Mouse (Mus musculus) Muller cell, postnatal 12 days (primary cell): Measurements from ENCODE around the gene Ly6g6c.

Source experiments
- DNase-seq: peaks from one replicate; pipeline ENCODE4 v3.0.0-alpha.2; 2015; ENCODE audit errors: inconsistent ontology term

Ly6g6c gene

DNA sequence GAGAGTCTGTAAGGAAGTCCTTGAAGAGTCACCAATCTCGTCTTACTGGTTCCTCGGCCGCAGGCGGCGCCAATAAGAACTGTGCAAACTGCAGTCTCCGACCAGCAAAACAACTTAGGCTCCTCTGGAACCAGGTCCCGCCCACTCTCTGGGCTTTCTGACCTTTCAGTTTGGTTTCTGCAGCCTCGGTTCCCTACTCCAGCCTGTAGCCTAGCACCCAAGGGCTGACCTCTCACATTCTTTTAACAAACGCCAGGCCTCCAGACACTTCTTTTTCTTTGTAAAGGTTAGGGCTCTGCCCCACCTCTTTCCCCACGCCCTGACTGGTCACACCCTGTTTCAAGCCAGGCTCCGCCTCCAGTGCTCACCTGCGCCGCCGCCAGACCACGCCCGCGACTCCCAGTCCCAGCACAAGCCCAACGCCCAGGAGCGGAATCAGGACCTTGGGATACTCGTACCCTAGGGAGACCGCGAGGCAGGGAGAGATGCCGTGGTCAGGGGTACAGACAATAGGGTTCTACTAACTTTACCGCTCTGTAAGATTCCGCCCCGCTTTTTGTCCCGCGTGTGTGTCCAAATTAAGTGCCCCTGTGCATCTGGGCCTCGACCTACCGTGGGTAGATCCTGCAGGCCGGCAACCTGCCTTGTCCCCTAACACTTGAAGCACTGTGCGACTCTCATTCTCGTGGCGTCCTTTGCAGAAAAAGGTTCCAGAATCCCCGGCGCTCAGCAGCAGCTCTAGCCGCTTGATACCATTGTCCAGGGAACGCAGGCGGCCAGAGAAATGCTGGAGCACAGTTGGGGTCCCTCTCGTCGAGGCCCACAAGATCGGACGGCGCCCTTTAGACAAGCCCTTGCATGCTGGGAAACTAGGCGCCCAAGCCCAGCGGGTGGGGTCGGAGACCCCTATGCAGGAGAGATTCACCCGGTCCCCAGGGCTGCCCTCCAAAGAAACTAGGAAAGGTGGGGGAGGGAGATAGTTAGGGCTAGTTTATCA, at the start of gene Ly6g6c:
TSS of gene Ly6g6c (plus strand) at position 438 of the 997 bp plus-strand sequence.
- no peak for DNase-seq

DNA sequence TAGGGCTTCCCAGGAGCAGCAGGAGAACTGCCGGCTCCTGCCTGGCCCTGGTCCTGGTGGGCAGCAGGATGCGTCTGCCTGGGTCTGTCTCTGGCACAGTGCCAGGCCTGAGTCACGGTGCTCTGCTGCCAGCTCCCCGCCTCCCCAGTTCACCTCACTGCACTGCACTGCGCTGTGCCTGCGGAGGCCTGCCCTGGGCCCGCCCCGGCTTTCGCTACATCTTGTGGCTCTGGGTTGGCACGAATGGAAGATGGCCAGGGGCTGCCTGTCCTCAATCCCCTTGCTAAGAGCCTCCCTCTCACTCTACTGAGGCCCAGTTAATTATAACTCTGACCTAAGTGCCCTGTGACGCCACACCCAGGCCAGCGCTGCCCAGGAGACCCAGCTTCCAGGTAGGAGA, 48.8 kb upstream of the Ly6g6c start, which contains the start of gene Vwa7:
TSS of gene Vwa7 (plus strand) at position 204 of the 400 bp plus-strand sequence.
- DNase-seq: peak; percentile 88

DNA sequence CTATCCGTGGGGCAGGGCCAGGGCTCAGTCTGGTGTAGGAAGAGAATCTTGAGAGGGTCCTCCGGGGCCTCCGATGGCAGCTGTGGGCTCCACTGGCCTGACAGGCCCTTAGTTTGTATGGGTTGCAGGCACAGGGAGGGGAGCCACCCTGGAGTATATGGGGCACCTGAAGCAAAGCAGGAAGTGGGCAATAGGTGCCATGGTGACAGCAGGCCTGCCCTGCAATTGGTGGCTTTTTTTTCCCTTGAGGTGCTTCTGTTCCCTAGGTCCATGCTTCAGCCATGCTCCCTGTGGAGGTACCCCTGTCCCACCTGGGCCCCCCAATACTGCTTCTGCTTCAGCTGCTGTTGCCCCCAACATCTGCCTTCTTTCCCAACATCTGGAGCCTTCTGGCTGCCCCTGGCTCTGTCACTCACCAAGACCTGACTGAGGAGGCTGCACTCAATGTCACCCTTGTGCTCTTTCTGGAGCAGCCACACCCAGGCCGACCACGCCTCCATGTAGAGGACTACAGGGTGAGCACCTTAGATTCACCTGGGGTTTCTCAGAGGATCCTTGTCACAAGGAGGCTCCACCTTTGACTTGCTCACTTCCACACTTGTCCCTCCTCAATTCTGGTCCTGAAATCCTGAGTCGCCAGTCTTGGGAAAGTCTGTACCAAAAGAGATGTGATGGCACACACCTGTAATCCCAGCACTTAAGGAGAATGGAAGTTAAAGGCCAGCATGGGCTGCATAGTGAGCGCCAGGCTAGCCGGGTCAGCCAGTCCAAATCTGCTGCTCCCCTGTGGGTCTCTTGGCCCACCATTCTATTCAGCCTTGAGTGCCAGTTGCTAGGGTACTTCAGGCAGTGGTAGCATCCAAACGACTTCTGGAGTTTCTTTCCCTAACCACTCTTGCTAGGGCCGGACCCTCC, 48.1 kb upstream of the Ly6g6c start:
- no peak for DNase-seq

DNA sequence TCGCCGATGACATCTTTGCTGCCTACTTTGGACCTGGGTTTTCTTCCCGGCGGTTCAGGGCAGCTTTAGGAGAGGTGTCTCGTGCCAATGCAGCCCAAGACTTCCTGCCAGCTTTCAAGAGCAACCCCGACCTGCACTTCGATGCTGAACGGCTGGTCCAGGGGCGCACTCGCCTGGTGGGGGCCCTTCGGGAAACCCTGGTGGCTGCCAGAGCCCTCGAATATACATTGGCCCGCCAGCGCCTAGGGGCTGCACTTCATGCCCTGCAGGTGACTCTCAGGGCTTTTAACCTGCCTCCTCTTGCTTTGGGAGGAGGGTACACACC, 47.5 kb upstream of the Ly6g6c start:
- no peak for DNase-seq

DNA sequence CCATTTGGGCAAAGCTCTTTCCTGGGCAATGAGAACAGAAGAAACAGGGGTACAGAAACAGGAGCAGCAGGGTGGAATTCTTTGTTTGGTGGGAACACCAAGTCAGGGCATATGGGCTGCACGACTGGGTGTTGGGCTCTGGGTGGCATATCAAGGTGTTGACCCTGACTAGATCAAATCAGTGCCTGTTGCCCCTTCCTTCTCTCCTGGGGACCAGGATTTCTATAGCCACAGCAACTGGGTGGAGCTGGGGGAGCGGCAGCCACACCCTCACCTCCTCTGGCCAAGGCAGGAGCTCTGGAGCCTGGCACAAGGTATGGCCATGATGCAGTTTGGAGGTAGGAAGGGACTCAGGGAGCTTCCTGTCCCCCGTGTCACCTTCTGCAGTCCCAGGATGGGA, 47.0 kb upstream of the Ly6g6c start:
- no peak for DNase-seq

DNA sequence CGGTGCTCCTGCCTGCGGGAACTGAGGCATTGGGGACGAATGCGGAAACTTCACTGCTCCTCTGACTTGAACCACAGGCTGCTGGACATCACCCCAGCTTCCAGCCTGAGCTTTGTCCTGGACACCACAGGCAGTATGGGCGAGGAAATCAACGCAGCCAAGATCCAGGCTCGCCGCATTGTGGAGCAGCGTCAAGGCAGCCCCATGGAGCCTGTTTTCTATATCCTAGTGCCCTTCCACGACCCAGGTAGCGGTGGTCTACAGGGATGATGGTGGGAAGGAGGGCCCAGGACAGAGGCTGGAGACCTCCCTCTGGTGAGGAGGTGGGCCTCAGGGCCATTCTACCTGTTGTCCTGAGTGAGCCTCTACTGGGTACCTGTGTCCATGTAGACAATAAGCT, 45.3 kb upstream of the Ly6g6c start:
- DNase-seq: no peak

DNA sequence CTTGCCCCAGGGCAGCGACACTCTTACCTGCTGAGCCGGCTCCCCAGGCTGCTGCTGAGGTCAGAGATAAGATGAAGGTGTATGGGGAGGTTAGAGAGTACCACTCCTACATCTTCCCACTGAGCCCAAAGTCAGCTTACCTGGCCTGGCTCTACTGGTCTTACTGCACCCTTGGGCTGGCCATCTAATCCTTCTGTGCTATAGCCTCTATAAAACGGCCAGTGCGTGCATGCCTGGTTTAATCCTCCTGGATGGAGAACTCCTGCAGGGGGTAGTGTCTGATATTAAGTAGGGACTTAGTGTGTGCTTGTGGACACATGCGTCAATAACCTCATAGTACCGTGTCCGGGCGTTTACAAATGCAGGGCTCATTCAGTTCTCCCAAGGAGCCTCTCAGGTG, 44.6 kb upstream of the Ly6g6c start:
- DNase-seq: no peak

DNA sequence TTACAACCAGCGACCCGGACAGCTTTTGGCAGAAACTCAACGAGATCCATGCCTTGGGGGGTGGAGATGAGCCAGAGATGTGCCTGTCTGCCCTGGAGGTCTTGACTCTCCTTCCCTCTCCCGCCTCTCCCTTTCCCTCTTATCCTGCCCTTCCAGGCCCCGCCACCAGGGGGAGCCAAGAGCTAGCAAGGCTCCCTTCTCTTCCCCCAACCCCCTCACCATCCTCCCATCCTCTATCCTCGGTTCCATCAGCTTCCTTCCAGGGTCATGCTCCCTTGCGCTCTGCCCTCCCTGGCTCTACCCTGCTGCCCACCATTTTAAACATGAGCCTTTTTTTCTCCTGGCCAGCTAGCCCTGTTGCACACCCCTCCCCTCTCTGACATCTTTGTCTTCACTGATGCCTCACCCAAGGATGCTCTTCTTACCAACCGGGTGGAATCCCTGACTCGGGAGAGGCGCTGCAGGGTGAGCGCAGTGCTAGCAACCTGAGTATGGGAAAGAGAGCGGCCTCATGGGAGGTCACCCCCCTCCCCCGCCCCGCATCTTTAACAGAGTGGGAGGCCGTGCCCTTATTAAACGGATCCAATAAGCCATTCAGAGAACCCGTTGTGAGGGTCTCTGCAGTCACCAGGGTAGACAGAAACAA, 43.9 kb upstream of the Ly6g6c start:
- peak; percentile 94 for DNase-seq

DNA sequence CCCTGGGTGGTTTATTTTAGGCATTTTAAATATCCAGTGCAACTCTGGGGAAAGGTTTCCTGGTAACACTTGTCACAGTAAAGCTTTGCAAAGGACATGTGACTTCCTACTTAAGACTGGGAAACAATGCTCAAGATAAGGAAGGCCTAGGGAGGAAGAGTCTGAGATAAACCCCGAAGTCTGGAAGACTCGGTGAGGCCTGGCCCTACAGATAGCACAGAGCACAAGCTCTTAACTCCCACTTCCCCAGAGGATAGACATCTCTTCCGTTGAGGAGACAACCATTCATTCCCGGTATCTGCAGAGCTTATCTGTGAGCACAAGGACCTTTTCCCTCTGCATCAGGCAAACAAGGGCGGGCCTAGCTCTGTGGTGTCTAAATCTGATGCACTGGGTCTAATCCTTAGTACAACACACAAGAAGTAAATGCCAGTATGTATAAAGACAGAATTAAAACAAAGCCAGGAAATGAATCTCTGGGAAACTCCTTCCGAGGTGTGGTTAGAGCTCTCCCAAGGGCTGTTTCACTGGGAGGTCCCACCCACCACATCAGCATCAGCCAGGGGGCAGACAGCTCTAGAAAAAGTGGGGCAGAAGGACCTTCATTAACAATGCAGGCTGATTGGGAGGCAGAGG, 43.2 kb upstream of the Ly6g6c start:
- no peak for DNase-seq

DNA sequence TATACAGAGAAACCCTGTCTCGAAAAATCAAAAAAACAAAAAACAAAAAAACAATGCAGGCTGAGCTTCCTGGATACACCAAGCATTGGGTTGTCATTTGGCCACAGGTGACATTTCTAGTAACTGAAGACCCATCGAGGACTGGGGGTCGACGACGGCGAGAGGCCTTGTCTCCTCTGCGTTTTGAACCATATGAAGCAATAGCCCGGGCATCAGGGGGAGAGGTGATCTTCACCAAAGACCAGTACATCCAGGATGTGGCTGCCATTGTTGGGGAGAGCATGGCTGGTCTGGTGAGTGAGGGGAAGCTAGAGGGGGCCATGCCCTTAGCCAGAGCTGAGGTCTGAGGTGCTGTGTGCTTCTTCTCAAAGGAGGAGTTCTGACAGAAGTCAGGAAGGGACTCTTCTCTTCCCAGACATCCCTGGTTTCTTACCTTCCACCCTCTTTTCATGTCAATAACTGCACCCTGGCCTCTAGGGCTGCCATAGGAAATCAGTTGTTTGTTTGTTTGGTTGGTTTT, 42.6 kb upstream of the Ly6g6c start:
- DNase-seq: no peak

DNA sequence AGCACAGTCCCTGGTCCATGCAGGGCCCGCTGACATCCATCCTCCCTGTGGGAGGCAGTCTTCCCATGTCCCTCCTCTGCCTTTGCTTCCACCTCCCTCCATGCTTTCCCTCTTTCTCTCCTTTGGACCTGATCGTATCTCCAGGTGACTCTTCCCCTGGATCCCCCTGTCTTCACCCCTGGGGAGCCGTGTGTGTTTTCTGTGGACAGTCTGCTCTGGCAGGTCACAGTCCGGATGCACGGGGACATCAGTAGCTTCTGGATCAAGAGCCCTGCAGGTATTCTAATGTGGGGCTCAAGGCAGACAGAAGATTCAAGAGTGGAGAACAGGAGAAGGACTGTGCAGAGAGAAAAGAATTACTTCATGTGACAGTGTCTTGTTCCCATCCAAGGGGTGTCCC, 42.0 kb upstream of the Ly6g6c start:
- DNase-seq: no peak

DNA sequence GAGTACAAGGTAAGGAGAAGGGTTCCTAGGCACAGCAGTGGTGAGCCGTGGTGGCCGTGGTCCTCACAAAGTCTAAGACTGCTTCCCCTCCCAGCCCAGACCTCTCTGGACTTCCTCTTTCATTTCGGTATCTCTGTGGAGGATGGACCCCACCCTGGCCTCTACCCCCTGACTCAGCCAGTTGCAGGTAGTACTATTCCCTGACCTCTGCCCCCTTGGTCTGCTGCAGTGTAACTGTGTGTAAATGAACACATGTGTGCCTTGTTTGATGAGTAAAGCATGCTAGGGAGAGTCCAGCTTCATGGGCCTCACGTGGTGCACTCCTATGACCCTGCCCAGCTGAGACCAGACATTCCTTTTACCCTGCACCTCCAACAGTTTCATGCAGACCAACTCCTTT, 41.4 kb upstream of the Ly6g6c start:
- DNase-seq: no peak

DNA sequence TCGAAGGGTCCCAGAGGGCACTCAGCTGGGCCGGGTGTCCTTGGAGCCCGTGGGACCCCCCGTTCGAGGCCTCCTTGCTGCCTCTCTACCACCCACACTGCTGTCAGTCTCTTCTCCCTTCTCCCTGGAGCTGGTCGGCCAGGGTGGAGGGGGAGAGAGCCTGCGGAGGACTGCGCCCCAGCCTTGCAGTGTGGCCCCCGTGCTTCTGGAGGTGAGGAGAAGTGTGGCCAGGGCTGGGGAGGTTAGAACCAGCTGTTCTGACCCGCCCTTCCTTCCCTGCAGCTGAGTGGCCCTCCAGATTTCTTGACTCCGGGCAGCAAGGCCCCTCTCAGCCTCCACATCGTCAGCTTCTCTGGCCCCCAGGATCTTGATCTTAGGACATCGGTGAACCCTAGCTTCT, 40.9 kb upstream of the Ly6g6c start:
- DNase-seq: no peak

DNA sequence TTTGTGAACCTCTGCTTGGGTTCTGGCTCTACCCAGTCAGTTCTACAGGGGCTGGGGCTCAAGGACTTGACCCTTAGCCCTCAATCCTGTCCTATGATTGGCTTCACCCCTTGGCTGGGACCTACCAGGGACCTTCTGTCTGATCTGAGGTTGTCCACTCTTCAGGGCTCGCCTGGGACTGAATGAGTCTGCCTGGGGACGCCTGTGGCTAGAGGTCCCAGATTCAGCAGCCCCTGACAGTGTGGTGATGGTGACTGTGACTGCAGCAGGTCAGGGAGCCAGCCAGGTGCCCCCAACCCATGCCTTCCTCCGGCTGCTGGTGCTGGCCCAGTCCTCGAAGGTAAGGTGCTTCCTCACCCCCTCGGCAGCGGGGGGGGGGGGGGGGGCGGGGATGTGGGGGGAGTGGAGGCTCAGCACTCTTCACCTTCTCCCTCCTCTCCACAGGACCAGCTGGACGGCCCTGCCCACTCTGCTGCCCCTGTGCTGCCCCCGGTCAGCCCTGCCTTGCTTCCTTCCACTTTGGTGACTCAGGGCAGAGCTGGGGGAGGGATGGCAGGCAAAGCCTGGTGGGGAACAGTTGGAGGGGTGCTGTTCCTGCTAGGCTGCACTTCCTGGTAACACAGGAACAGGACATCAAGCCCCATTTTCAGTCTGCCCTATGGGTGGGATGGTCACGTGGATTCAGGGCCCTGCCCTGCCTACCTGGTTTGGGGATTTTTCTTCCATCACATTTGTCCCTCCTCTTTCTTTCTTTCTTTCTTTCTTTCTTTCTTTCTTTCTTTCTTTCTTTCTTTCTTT, 40.3 kb upstream of the Ly6g6c start:
- no peak for DNase-seq

DNA sequence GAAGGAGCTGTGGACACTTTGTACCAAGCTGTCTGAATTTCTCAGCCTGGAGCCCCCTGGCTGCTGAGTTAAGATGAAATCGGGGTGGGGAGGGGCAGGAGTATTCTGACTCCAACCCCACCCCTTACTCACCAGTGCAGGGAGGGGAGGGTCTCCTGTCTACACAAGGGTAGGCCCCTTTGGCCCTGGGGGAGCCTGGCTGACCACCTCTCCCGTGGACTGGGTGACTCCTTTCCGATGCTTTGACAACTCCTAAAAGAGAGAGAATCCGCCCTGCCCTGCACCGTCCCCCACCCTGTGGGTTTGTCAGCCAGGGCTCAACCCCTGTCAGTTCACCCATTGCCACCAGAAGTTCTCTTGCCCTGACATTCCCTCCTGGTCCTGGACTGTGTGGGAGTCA, 39.0 kb upstream of the Ly6g6c start:
- no peak for DNase-seq

DNA sequence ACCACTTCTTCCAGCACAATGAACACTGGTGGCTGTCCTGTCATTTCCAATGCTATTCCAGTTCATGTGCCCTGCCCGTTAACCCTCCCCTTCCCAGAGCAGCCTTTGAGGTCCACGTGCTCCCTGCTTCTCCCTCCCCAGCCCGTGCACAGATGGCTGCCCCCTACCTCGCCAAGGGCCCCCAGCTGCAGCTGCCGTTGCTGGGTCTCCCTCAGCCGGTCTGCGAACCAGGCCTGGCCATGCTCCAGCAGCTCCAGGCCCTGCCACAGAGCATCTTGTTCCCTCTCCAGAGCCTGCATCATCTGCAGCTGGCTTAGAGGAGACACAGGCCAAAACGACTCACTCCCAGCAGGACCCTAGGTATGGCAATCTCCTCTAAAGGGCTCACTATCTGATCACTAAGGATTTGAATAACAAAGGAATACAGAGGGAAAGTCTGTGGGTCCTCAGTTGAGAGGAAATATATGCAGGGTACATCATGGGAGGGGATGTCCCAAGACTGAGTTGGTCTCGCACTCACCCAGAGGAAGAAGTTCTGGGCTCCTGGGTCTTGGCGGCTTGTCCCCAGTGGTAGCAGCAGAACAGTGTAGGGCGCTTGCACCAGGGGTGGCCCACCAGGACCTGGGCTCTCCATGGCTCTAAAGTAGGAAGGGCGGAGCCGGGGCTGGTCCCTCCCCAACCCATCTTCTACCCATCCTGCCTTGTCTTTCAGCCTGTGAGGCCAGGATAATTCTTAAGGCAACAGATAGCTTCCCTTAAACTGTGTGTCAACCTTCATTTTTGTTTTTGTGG, 37.7 kb upstream of the Ly6g6c start, which contains the start of gene Sapcd1:
TSS of gene Sapcd1 (minus strand) at position 740 of the 792 bp plus-strand sequence.
- DNase-seq: peak; percentile 89

DNA sequence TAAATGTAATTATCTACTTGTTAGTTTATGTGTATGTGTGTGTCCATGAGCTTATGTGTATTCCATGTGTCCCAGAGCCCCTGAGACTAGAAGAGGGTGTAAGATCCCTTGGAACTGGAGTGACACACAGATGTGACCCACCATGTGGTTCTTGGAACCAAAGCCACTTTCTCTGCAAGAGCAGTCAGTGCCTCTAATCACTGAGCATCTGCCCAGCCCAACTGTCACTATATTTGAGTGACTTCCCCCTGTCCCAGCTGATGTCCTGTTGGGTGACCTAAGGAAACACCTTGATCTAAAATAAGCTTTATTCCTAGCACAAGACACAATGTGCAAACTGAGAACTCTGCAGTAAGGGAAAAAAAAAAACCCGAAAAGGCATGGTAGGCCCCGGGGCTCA, 36.9 kb upstream of the Ly6g6c start:
- no peak for DNase-seq

DNA sequence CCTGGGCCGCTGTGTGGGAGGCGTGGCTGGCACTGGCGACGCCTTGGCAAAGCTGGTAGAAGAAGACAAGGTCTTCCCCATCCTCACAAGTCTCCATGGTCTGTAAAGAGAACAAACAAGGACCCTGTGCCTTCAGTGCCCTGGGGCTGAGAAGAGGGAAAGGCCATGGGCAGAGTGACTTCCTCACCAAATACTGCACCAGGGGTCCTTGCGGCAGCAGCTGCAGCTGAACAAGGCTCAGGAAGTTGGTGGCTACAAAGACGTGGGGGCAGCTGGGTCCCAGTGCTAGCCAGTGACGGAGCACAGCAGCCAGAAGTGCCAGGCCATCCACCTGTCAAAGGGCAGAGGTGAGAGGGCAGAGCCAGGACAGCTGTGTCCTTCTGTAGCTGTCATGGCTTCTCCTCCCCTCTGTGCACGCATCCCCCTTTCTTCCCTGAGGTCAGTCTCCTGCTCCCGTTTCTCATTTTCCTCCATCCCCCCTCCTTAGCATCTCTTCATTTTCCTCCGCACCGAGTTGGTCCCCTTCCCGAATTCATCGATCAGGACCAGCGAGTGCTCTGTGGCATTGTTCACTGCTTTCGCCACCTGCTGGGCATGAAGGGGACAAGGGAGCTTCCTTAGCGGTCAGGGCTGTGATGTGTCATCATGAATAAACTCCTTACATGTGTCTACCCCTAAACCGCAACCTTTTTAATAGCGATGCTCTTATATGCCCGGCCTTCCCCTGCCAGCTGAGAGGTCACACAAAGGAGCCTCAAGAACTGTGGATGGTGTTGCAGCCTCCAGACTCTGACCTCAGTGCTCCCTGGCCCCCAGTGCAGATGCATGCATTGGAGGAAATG, 35.3 kb upstream of the Ly6g6c start:
- peak; percentile 55 for DNase-seq

DNA sequence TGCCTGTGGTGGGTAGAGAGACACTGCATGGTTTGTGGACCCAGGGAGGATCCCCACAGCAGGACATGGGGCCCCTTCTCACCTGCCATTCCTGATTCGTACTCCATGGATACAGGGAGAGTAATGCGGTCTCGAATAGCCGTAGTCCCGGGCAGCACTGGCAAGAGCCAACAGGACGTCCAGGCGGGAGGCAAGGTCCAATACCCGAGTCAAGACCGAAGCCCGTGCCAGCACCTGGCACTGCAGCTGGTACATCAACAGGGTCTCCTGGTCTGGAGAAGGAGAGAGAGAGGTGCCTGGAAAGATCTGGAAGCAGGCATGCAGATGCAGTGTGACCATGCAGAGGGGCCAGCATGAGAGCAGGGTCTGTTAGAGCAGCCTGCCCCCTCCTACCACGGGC, 33.9 kb upstream of the Ly6g6c start:
- DNase-seq: no peak
